Comparison of ENCODE assay signal across 27 mouse cellular contexts in genomic region chr12:104345707-104346106, GRCm38 (mm10). TPM values are rescaled to one million over a fixed set of nuclear protein-coding genes. Genes with fewer than 3 reads are reported as not detected.
DNase-seq lines count a peak whose midpoint lies in the region; TF ChIP-seq lines count a peak whose summit lies in the region.
"Had no signal": no experiment of that assay in that cellular context is flagged by ENCODE, and none has a peak within 500 bp of the region (broad histone marks: within the 10 kb centered on the region; RNA-seq: fewer than 3 reads in every experiment).

No protein-coding gene starts in this region.

- H3K9ac ChIP-seq in liver, adult 2 months (ENCODE audit: low read depth, low read length): no peak overlapping the region
- H3K9ac ChIP-seq: embryonic facial prominence, embryonic 12.5 days; forebrain, embryonic 13.5 days; forebrain, embryonic 15.5 days had no signal

- H3K36me3 ChIP-seq in liver, adult 2 months (ENCODE audit: control insufficient read depth, insufficient read depth, low read length): peaks cover 34% of the 10 kb centered on the region
- H3K36me3 ChIP-seq: embryonic facial prominence, embryonic 10.5 days; embryonic facial prominence, embryonic 12.5 days; forebrain, embryonic 15.5 days; G1E had no signal

- DNase-seq in heart, adult 11 months: peak; percentile 58
- no peak for DNase-seq in heart, adult 8-10 months (ENCODE audit: low spot score)
- DNase-seq in liver, adult 2 months (ENCODE audit: extremely low read depth, low read depth, low spot score): no peak
- DNase-seq in liver: no peak
- peak; percentile 12 to 54 for DNase-seq in urinary bladder, postnatal 4 days (ENCODE audit: low spot score in 2 of 2)
- no peak for DNase-seq in urinary bladder, postnatal 25 days (ENCODE audit: low spot score)
- DNase-seq: adrenal gland, adult 8-10 months; adrenal gland, postnatal 14 days; adrenal gland, postnatal 36 days; B cell, adult 2 months; cerebellum, adult 11-12 months; cerebellum, adult 2 months; cerebellum, adult 9-10 months; cerebellum, postnatal 10 days; cerebellum, postnatal 25 days had no signal

- H3K27ac ChIP-seq in liver, adult 2 months (replicated peaks; ENCODE audit: insufficient read depth, low read depth, low read length): no peak overlapping the region
- H3K27ac ChIP-seq: embryonic facial prominence, embryonic 10.5 days; embryonic facial prominence, embryonic 12.5 days; forebrain, embryonic 13.5 days; forebrain, embryonic 15.5 days had no signal

- TF ChIP-seq CTCF in liver, adult 2 months (IDR thresholded peaks at IDR 0.05; ENCODE audit: low read depth, low read length): 0 out of 2 replicates have a peak, but pooled peaks have one; percentile 10

- peak; percentile 63 for TF ChIP-seq POLR2A in liver, adult 2 months (IDR thresholded peaks at IDR 0.05; ENCODE audit: extremely low read depth, insufficient read depth, low read length)

- H3K4me3 ChIP-seq in liver, adult 2 months (ENCODE audit: insufficient read depth, low read depth, low read length): no peak overlapping the region
- H3K4me3 ChIP-seq: embryonic facial prominence, embryonic 10.5 days; embryonic facial prominence, embryonic 12.5 days; forebrain, embryonic 13.5 days; forebrain, embryonic 15.5 days had no signal

- peaks cover 3% of the 10 kb centered on the region; the same call in 1 of the 2 replicates for H3K4me1 ChIP-seq in liver, adult 2 months (ENCODE audit: control insufficient read depth, insufficient read depth, low read length)
- H3K4me1 ChIP-seq: embryonic facial prominence, embryonic 10.5 days; embryonic facial prominence, embryonic 12.5 days; forebrain, embryonic 13.5 days; forebrain, embryonic 15.5 days had no signal

- no peaks in the 10 kb centered on the region for H3K27me3 ChIP-seq in liver, adult 2 months (ENCODE audit: control insufficient read depth, insufficient read depth, low read length)
- H3K27me3 ChIP-seq: embryonic facial prominence, embryonic 12.5 days; forebrain, embryonic 13.5 days; forebrain, embryonic 15.5 days had no signal

- H3K79me2 ChIP-seq in liver, adult 2 months (ENCODE audit: control insufficient read depth, insufficient read depth, low read length): no peaks in the 10 kb centered on the region

RNA-seq across cellular contexts. Expression of gene Serpina3k, which starts 7.4 kb away (rescaled TPM):
- total RNA-seq in heart, adult 8-10 months (2022): under 1 TPM in 1 of 4 experiments, not detected in 3; 0.22 TPM
- 10,536 and 14,457 TPM in 2 replicates for total RNA-seq in liver, adult 2 months (2014; rRNA removed)
- polyA plus RNA-seq in liver, adult 2 months (2012; rRNA removed): 2,986 and 3,416 TPM in 2 replicates
- total RNA-seq: CH12.LX, G1E had no signal
- polyA plus RNA-seq: activated CD4-positive, CD25-positive, alpha-beta regulatory T cell, adult 4 months; CD4-positive, CD25-positive, alpha-beta regulatory T cell, adult 4 months; cerebellum, adult 2 months; cortical plate, adult 2 months; embryonic facial prominence, embryonic 10.5 days; embryonic facial prominence, embryonic 12.5 days; embryonic facial prominence, embryonic 14.5 days; forebrain, embryonic 11.5 days; forebrain, embryonic 13.5 days; forebrain, embryonic 15.5 days; G1E; Patski had no signal

RNA-seq across cellular contexts. Expression of gene Serpina3m, which starts 7.4 kb away (rescaled TPM):
- under 1 TPM in 2 of 4 experiments, not detected in 2; 0.22 to 0.44 TPM for total RNA-seq in heart, adult 8-10 months (2022)
- total RNA-seq in liver, adult 2 months (2014; rRNA removed): 623 and 783 TPM in 2 replicates
- polyA plus RNA-seq in liver, adult 2 months (2012; rRNA removed): 260 and 302 TPM in 2 replicates
- total RNA-seq: CH12.LX, G1E had no signal
- polyA plus RNA-seq: activated CD4-positive, CD25-positive, alpha-beta regulatory T cell, adult 4 months; CD4-positive, CD25-positive, alpha-beta regulatory T cell, adult 4 months; cerebellum, adult 2 months; cortical plate, adult 2 months; embryonic facial prominence, embryonic 10.5 days; embryonic facial prominence, embryonic 12.5 days; embryonic facial prominence, embryonic 14.5 days; forebrain, embryonic 11.5 days; forebrain, embryonic 13.5 days; forebrain, embryonic 15.5 days; G1E had no signal

RNA-seq across cellular contexts. Expression of gene Serpina3j, which starts 31.4 kb away (rescaled TPM):
- total RNA-seq in heart, adult 8-10 months (2022): not detected
- total RNA-seq in liver, adult 2 months (2014; rRNA removed): not detected in 2 replicates
- polyA plus RNA-seq in liver, adult 2 months (2012; rRNA removed): not detected in 2 replicates
- total RNA-seq: adrenal gland, postnatal 14 days; adrenal gland, postnatal 36 days; CH12.LX had no signal
- polyA plus RNA-seq: activated CD4-positive, CD25-positive, alpha-beta regulatory T cell, adult 4 months; CD4-positive, CD25-positive, alpha-beta regulatory T cell, adult 4 months; cerebellum, adult 2 months; cortical plate, adult 2 months; embryonic facial prominence, embryonic 10.5 days; embryonic facial prominence, embryonic 12.5 days; forebrain, embryonic 11.5 days; forebrain, embryonic 13.5 days; forebrain, embryonic 15.5 days; G1E; Patski had no signal

Comparison
In these comparisons a context has a peak if more than half of its experiments do, and no peak if none do; other contexts are left out.
1. DNase-seq: peak in heart, adult 11 months (single experiment) and urinary bladder, postnatal 4 days (2 of 2); none in heart, adult 8-10 months (single experiment), liver, adult 2 months (single experiment), liver (single experiment) and urinary bladder, postnatal 25 days (single experiment).
2. RNA of gene Serpina3k, which starts 7.4 kb away (total RNA-seq): 10,536 to 14,457 TPM in liver, adult 2 months; 0.22 TPM in heart, adult 8-10 months; every median in the first group is over 1,000 times any median in the second.
3. RNA of gene Serpina3m, which starts 7.4 kb away (total RNA-seq): 623 to 783 TPM in liver, adult 2 months; 0.22 to 0.44 TPM in heart, adult 8-10 months; every median in the first group is over 100 times any median in the second.